Mouse (Mus musculus): ENCODE measurements around the gene Ms4a6b.
"Not testable (repeated sequence)": the region's sequence is repeated elsewhere in the genome, so short reads cannot be mapped to it uniquely, and the experiment has no call there.

The Ms4a6b gene

GRCm38 (mm10) chr19:11516246-11516645 lies at the start of gene Ms4a6b:
Gene Ms4a6b, plus strand, starts transcription at chr19:11516512.
- DNase-seq (ENCODE audit: low spot score in 2 of 2): no peak

GRCm38 (mm10) chr19:11468361-11468760 lies 48.0 kb upstream of the Ms4a6b start:
- DNase-seq (ENCODE audit: low spot score in 2 of 2): not testable (repeated sequence)

GRCm38 (mm10) chr19:11469215-11469614 lies 47.1 kb upstream of the Ms4a6b start, which contains the start of gene Ms4a6c:
Gene Ms4a6c, plus strand, starts transcription at chr19:11469366.
- DNase-seq (ENCODE audit: low spot score in 2 of 2): not testable (repeated sequence)

- no peak for DNase-seq (ENCODE audit: low spot score in 2 of 2)
Measured at GRCm38 (mm10) chr19:11479714-11480113, 36.6 kb upstream of the Ms4a6b start.

- no peak for DNase-seq (ENCODE audit: low spot score in 2 of 2)
Measured at GRCm38 (mm10) chr19:11482684-11483083, 33.6 kb upstream of the Ms4a6b start.

- no peak for DNase-seq (ENCODE audit: low spot score in 2 of 2)
Measured at GRCm38 (mm10) chr19:11483941-11484340, 32.4 kb upstream of the Ms4a6b start.

- DNase-seq (ENCODE audit: low spot score in 2 of 2): no peak
Measured at GRCm38 (mm10) chr19:11484388-11484787, 31.9 kb upstream of the Ms4a6b start.

- no peak for DNase-seq (ENCODE audit: low spot score in 2 of 2)
Measured at GRCm38 (mm10) chr19:11485266-11485665, 31.0 kb upstream of the Ms4a6b start.

- DNase-seq (ENCODE audit: low spot score in 2 of 2): no peak
Measured at GRCm38 (mm10) chr19:11485746-11486145, 30.6 kb upstream of the Ms4a6b start, which contains the start of gene Gm8369. Gene Gm8369, plus strand, starts transcription at chr19:11485938.

- no peak for DNase-seq (ENCODE audit: low spot score in 2 of 2)
Measured at GRCm38 (mm10) chr19:11486599-11486998, 29.7 kb upstream of the Ms4a6b start.

GRCm38 (mm10) chr19:11491406-11492189 lies 24.7 kb upstream of the Ms4a6b start:
- DNase-seq (ENCODE audit: low spot score in 2 of 2): peak in 1 of 2 experiments; percentile 20

GRCm38 (mm10) chr19:11492671-11493070 lies 23.6 kb upstream of the Ms4a6b start:
- DNase-seq (ENCODE audit: low spot score in 2 of 2): no peak

- DNase-seq (ENCODE audit: low spot score in 2 of 2): no peak
Measured at GRCm38 (mm10) chr19:11494519-11494918, 21.8 kb upstream of the Ms4a6b start.

- DNase-seq (ENCODE audit: low spot score in 2 of 2): no peak
Measured at GRCm38 (mm10) chr19:11496361-11496760, 20.0 kb upstream of the Ms4a6b start.

- DNase-seq (ENCODE audit: low spot score in 2 of 2): not testable (repeated sequence)
Measured at GRCm38 (mm10) chr19:11497300-11497699, 19.0 kb upstream of the Ms4a6b start.

GRCm38 (mm10) chr19:11500796-11501195 lies 15.5 kb upstream of the Ms4a6b start:
- no peak for DNase-seq (ENCODE audit: low spot score in 2 of 2)

GRCm38 (mm10) chr19:11501326-11501725 lies 15.0 kb upstream of the Ms4a6b start:
- no peak for DNase-seq (ENCODE audit: low spot score in 2 of 2)

- no peak for DNase-seq (ENCODE audit: low spot score in 2 of 2)
Measured at GRCm38 (mm10) chr19:11504857-11505256, 11.5 kb upstream of the Ms4a6b start.

GRCm38 (mm10) chr19:11513458-11513857 lies 2.9 kb upstream of the Ms4a6b start:
- no peak for DNase-seq (ENCODE audit: low spot score in 2 of 2)

GRCm38 (mm10) chr19:11516845-11517244 lies 533 bp downstream of the Ms4a6b start:
- DNase-seq (ENCODE audit: low spot score in 2 of 2): no peak

- DNase-seq (ENCODE audit: low spot score in 2 of 2): not testable (repeated sequence)
Measured at GRCm38 (mm10) chr19:11517373-11517772, 1.1 kb downstream of the Ms4a6b start.

- DNase-seq (ENCODE audit: low spot score in 2 of 2): not testable (repeated sequence)
Measured at GRCm38 (mm10) chr19:11518356-11518755, 2.0 kb downstream of the Ms4a6b start.

GRCm38 (mm10) chr19:11520146-11520545 lies 3.8 kb downstream of the Ms4a6b start:
- no peak for DNase-seq (ENCODE audit: low spot score in 2 of 2)

Measured in spleen, postnatal 4 days (tissue).